Mouse (Mus musculus) adrenal gland (tissue): ENCODE data around the gene Syn2.
"Not testable (repeated sequence)": the region's sequence is repeated elsewhere in the genome, so short reads cannot be mapped to it uniquely, and the experiment has no call there.

Experiments used
- intact Hi-C: fragments of 180-260 bp; cut with DNase I; formaldehyde crosslinking; loops from one replicate; pipeline ENCODE4 v1.15.1; 2025

Syn2 gene

DNA sequence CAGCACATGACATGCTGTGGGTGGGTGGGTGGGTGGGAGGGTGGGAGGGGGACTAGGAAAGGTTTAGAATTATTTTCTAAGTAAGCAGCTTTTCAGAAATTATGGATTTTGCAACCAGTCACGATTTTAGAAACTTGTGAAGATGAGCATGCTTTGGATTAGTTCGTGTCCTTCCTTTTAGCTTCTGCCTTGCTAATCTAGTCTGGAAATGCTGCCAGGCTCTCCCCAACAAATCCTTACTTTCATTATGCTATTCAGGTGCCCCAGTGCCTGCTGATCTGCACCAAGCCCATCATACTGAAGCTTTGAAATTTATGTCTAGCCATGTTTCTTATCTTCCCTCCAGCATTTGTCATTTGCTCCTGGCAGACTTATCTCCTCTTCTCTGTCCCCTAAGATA lies 34.8 kb downstream of the Syn2 start:
- intact Hi-C loops, result no loop called here

GRCm38 (mm10) chr6:115174845-115175244 lies 40.1 kb downstream of the Syn2 start:
- intact Hi-C loops, result loop anchor here (2.0 to 5.0 kb wide), 3 partner anchors 47 to 364 kb away; no protein-coding TSS in a partner anchor

GRCm38 (mm10) chr6:115178826-115179225 lies 44.1 kb downstream of the Syn2 start:
- intact Hi-C loops, result loop anchor here (5.0 kb wide), 1 partner anchor 43 kb away; no protein-coding TSS in a partner anchor

DNA sequence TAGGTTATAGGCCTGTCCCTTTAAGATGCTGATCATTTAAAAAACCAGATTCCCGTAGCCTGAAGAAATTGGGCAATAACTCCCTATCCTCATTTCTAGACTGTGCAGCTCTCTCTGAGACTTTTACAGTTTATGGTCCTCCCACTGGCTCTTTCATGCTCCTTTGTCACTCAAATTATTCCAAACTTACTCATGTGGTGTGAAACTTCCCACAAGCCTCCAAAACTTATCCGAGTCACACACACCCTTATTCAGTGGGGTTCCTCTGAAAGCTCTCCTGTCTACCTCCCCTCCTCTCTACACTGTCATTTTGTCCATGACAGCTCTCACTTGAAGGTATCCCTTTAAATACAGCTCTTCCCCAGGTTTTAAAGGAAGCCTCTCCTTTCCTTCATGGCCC lies 46.4 kb downstream of the Syn2 start:
- intact Hi-C loops, result no loop called here

DNA sequence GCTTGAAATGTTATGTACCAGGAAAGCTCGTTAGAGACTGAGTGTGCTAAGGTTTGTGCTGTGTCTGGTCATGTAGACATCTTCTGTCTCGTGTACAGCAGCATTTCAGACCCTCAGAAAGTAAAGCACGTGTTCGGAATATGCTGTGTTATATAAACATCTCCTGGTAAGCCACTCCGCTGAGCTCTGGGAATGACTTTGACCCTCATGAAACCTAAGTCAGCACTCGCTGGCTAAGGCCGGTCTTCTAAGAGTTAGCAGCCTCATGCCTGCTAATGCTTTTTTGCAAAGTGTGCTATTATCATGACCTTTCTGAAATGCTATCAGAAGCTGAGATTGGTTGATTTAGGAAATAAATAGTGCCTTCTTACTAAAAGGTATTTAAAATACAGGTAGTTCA lies 56.4 kb downstream of the Syn2 start:
- intact Hi-C loops, result no loop called here

- intact Hi-C loops, result no loop called here
Observed at GRCm38 (mm10) chr6:115200753-115201152, 66.1 kb downstream of the Syn2 start.

GRCm38 (mm10) chr6:115203029-115203428 lies 68.3 kb downstream of the Syn2 start:
- intact Hi-C loops, result no loop called here

- intact Hi-C loops, result no loop called here
Observed at GRCm38 (mm10) chr6:115210187-115210586, 75.5 kb downstream of the Syn2 start.

GRCm38 (mm10) chr6:115210820-115211219 lies 76.1 kb downstream of the Syn2 start:
- intact Hi-C loops, result no loop called here

GRCm38 (mm10) chr6:115212132-115212903 lies 77.6 kb downstream of the Syn2 start:
- intact Hi-C loops, result no loop called here

- intact Hi-C loops, result no loop called here
Observed at GRCm38 (mm10) chr6:115213129-115213528, 78.4 kb downstream of the Syn2 start.

- intact Hi-C loops, result loop anchor here (5.0 kb wide), 1 partner anchor 44 kb away; no protein-coding TSS in a partner anchor
Observed at GRCm38 (mm10) chr6:115221215-115221641, 86.5 kb downstream of the Syn2 start.

DNA sequence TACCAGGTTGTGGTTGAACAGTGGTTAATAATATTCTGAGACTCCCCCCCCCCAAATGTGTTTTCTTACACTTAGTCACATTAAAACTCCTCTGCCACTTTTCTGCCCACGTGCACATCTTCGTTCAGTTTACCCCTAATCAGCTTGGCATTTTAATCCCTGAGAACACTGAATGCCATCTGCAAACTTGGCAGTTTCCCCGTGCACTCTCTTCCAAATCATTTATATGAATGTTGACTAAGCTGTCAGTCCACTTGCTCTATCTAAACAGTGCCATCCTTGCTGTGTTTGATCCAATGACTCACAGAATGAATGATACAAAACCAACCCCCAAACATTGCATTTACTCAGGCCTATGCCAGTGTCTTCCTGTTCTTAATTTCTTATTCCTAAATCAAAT lies 90.8 kb downstream of the Syn2 start:
- intact Hi-C loops, result no loop called here

DNA sequence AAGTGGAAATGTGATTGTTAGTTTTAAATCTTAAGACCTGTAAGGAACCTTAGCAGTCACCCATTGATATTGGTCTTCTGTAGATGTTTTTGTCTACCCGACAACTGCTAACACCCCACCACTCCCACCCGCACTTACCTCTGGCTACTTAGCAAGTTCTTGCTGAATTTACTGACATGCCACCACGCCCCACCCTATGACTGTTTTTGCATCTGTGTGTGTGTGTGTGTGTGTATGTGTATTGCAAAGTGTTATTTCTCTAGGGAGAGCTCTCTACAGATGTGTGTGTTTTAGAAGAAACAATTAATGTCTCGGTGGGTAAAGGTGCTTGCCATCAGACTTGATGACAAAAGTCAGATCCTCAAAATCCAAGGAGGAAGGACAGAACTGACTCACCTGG lies 92.3 kb downstream of the Syn2 start, which contains the start of gene Gm17482:
Gene Gm17482, plus strand, starts transcription at position 301 of the 400 bp plus-strand sequence.
- intact Hi-C loops, result loop anchor here (1.0 kb wide), 2 partner anchors 40 to 312 kb away; no protein-coding TSS in a partner anchor

GRCm38 (mm10) chr6:115227529-115227928 lies 92.8 kb downstream of the Syn2 start:
- intact Hi-C loops, result loop anchor here (1.0 kb wide), 2 partner anchors 40 to 312 kb away; no protein-coding TSS in a partner anchor

DNA sequence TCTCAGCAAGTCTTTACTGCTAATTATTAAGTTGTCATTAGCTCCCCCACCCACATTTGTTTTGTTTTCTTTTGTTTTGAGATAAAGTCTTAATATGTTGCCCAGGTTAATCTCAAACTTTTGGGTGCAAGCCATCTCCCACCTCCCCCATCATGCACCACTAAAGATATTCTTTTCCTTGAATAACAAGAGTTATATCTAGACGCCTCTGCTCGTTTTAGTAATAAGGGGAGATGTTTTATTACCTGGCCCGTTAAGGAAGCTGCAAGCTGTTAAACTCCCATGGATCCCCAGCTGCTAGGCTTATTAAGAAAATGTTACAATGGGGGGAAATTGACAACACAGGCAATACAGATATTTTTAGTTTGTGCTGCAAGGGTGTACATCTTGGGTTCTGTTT lies 95.9 kb downstream of the Syn2 start:
- intact Hi-C loops, result no loop called here

DNA sequence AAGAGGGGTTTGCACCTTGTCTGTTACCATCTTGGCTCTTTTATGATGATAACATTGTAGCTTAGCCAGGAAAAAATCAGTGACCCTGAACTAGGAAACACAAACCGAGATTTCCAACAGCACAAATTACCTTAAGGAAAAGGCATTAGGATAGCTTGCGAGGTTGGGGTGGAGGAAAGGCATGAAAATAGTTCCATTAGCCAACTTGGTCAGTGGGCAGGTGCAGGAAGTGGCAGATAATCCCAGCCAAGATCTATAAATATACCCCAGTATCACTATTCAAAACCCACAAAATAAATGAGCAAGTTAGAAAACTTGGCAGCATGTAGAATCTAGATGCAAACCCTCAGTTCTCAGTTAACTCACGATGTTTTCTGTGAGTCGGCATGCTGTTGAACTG lies 97.1 kb downstream of the Syn2 start:
- intact Hi-C loops, result no loop called here

- intact Hi-C loops, result no loop called here
Observed at GRCm38 (mm10) chr6:115232562-115232961, 97.9 kb downstream of the Syn2 start.

- intact Hi-C loops, result no loop called here
Observed at GRCm38 (mm10) chr6:115238031-115239027, 103.6 kb downstream of the Syn2 start.

DNA sequence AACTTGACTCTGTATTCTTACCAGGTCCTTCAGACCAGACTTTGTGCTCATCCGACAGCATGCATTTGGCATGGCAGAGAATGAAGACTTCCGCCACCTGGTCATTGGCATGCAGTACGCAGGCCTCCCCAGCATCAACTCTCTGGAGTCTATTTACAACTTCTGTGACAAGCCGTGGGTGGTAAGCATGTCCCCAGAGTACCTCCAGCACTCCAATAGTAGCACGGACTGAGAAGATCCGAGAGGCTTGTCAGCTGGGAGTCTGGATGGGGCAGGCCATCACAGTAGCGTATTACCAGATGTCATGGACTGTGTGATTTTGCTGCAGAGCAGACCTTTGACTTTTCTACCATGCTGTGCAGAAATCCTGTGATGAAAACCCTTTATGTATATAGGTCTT lies 104.6 kb downstream of the Syn2 start:
- intact Hi-C loops, result no loop called here

DNA sequence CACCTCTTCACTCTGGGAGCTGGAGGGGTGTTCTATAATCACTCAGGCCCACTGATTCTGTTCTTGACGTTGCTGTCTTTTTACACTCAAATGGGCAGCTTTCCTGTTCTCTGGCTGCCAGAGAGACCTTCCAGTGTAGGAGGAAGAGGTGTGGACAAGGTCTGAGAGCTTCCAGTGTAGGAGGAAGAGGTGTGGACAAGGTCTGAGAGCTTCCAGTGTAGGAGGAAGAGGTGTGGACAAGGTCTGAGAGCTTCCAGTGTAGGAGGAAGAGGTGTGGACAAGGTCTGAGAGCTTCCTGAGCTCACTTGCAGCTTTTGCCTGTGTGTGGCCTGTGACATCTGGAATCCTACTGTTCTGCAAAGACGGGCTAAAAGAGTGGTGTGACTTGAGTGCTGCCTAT lies 105.7 kb downstream of the Syn2 start:
- intact Hi-C loops, result not testable (repeated sequence)
